Mouse (Mus musculus) liver, adult 2 months (tissue): ENCODE data around the gene Vapa.

Source experiments
- CTCF ChIP-seq: fragments of 200-500 bp; IDR thresholded peaks from 2 replicates; pipeline ENCODE4 v1.5.1; 2011; ENCODE audit warnings: low read depth, low read length, control low read depth
- POLR2A ChIP-seq: fragments of 200-500 bp; IDR thresholded peaks from 2 replicates; pipeline ENCODE4 v1.6.1; 2011; ENCODE audit warnings: low read length, control low read depth; ENCODE audit not compliant: insufficient read depth; ENCODE audit errors: extremely low read depth

DNA sequence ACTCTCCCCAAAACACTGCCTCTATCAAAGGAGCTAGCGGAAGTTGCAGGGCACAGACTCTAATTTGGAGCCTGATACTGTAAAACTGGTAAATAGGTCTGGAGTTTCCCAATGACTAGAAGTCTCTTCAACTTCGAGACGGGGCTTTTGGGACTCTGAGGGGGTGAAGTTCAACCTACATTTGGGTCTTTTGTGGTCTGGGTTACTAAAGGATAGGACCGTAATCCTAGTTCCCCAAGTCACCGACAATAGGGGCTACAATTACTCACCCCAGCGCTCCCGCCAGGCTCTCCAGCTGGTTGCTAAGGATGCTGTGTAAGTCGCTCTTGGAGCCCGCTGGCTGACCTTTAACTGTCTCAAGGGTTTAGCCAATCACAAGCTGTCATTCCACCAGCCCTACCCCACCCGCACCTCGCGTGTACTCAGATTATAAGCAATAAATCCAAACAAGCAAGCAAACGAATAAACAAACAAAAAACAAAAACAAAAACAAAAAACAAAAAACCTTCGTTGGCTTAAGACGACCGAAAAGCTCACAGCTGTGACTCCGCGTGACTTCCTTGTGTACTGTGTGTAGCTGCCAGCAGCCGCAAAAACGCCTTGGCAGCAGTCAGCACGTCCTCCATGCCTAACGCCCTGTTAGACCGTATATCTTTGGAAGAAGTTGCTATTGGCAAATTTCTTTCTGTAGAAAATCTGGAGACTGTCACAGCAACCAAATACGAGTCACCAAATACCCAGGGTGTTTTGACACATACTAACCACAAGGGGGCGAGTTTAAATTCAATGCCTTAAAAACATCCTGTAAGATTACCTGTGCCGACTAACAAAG, 72.7 kb downstream of the Vapa start, which contains the start of gene Tmem232:
- TF ChIP-seq CTCF (no peak; the same call in 1 of the 2 replicates), POLR2A (no peak)
